Comparison of ENCODE assay signal across 12 mouse cellular contexts in genomic region chr13:99237122-99237521, GRCm38 (mm10). TPM values are rescaled to one million over a fixed set of nuclear protein-coding genes. Genes with fewer than 3 reads are reported as not detected.
A peak's percentile ranks its signal among the peaks of the same experiment; 100 is the strongest.
DNase-seq lines count a peak whose midpoint lies in the region; ATAC-seq and TF ChIP-seq lines count a peak whose summit lies in the region.
"Had no signal": no experiment of that assay in that cellular context is flagged by ENCODE, and none has a peak within 500 bp of the region (broad histone marks: within the 10 kb centered on the region; RNA-seq: fewer than 3 reads in every experiment).

No protein-coding gene starts in this region.

- H3K27me3 ChIP-seq in heart, adult 2 months (ENCODE audit: control insufficient read depth, insufficient read depth, low read length): no peaks in the 10 kb centered on the region
- no peaks in the 10 kb centered on the region for H3K27me3 ChIP-seq in lung, embryonic 15.5 days
- no peaks in the 10 kb centered on the region for H3K27me3 ChIP-seq in intestine, embryonic 15.5 days (replicated peaks)
- no peaks in the 10 kb centered on the region for H3K27me3 ChIP-seq in stomach, embryonic 16.5 days (ENCODE audit: control insufficient read depth, insufficient read depth, low read length)

- 56% methylated on average over 5 of the region's 5 CpGs for WGBS in heart, adult 2 months
- 56% methylated on average over 5 of the region's 5 CpGs for WGBS in lung, embryonic 15.5 days
- WGBS in intestine, embryonic 15.5 days: 73% methylated on average over 5 of the region's 5 CpGs
- WGBS in stomach, embryonic 16.5 days: 69% methylated on average over 5 of the region's 5 CpGs

- no peak; the same call in 1 of the 2 replicates for TF ChIP-seq POLR2A in heart, adult 2 months (IDR thresholded peaks at IDR 0.05; ENCODE audit: insufficient read depth, low read depth, low read length)

- ATAC-seq in lung, embryonic 15.5 days (ENCODE audit: borderline replicate concordance, extremely low read depth, low FRiP score, low TSS enrichment): no peak
- ATAC-seq in intestine, embryonic 15.5 days: no peak
- ATAC-seq in stomach, embryonic 16.5 days (ENCODE audit: insufficient read depth, low FRiP score): no peak

- H3K9ac ChIP-seq in heart, adult 2 months (ENCODE audit: low read depth, low read length): peak overlapping the region; percentile 31; the same call in 1 of the 2 replicates
- H3K9ac ChIP-seq in lung, embryonic 15.5 days: no peak overlapping the region
- H3K9ac ChIP-seq in intestine, embryonic 15.5 days: no peak overlapping the region
- H3K9ac ChIP-seq in stomach, embryonic 16.5 days (ENCODE audit: low read length): no peak overlapping the region

- no peak for TF ChIP-seq CTCF in heart, adult 2 months (IDR thresholded peaks at IDR 0.05)

- H3K36me3 ChIP-seq in heart, adult 2 months (ENCODE audit: control insufficient read depth, insufficient read depth, low read length): peaks cover 65% of the 10 kb centered on the region
- H3K36me3 ChIP-seq in lung, embryonic 15.5 days: no peaks in the 10 kb centered on the region
- no peaks in the 10 kb centered on the region for H3K36me3 ChIP-seq in intestine, embryonic 15.5 days
- no peaks in the 10 kb centered on the region for H3K36me3 ChIP-seq in stomach, embryonic 16.5 days (ENCODE audit: control insufficient read depth, insufficient read depth, low read length)

- H3K27ac ChIP-seq in heart, adult 2 months: peak overlapping the region; percentile 98
- peak overlapping the region; percentile 95 for H3K27ac ChIP-seq in lung, embryonic 15.5 days
- peak overlapping the region; percentile 91 for H3K27ac ChIP-seq in intestine, embryonic 15.5 days
- peak overlapping the region; percentile 94 for H3K27ac ChIP-seq in stomach, embryonic 16.5 days (ENCODE audit: low read length)
- H3K27ac ChIP-seq: macrophage had no signal

- no peak overlapping the region for H3K4me3 ChIP-seq in heart, adult 2 months
- no peak overlapping the region for H3K4me3 ChIP-seq in lung, embryonic 15.5 days
- H3K4me3 ChIP-seq in intestine, embryonic 15.5 days (replicated peaks): no peak overlapping the region
- H3K4me3 ChIP-seq in stomach, embryonic 16.5 days (replicated peaks; ENCODE audit: low read length): no peak overlapping the region

- no peak for TF ChIP-seq EP300 in heart, adult 2 months (IDR thresholded peaks at IDR 0.05; ENCODE audit: insufficient read depth, low read depth, low read length)

- peaks cover 50% of the 10 kb centered on the region for H3K4me1 ChIP-seq in heart, adult 2 months (ENCODE audit: control insufficient read depth, insufficient read depth, low read length)
- H3K4me1 ChIP-seq in lung, embryonic 15.5 days: peaks cover 46% of the 10 kb centered on the region
- peaks cover 23% of the 10 kb centered on the region for H3K4me1 ChIP-seq in intestine, embryonic 15.5 days (replicated peaks)
- peaks cover 35% of the 10 kb centered on the region for H3K4me1 ChIP-seq in stomach, embryonic 16.5 days (ENCODE audit: control insufficient read depth, insufficient read depth, low read length)

- H3K4me2 ChIP-seq in lung, embryonic 15.5 days: no peak overlapping the region
- H3K4me2 ChIP-seq in intestine, embryonic 15.5 days (replicated peaks): no peak overlapping the region
- H3K4me2 ChIP-seq in stomach, embryonic 16.5 days (ENCODE audit: low read depth, low read length): no peak overlapping the region

- H3K79me2 ChIP-seq in heart, adult 2 months (replicated peaks; ENCODE audit: control insufficient read depth, insufficient read depth, low read length): no peaks in the 10 kb centered on the region

- intact Hi-C loops in heart, adult 2 months (cut with DNase I): loop anchor here (1.0 to 5.0 kb wide), 2 partner anchors 47 to 110 kb away; no protein-coding TSS in a partner anchor
- intact Hi-C loops in heart, postnatal 14 days (cut with DNase I): loop anchor here (2.0 kb wide), 1 partner anchor 46 kb away; no protein-coding TSS in a partner anchor

- DNase-seq in heart, adult 2 months: peak in 1 of 2 experiments; percentile 26
- DNase-seq in heart, postnatal 14 days: no peak
- DNase-seq in lung, postnatal 4 days: no peak
- DNase-seq in retina, embryonic 14.5 days (ENCODE audit: low spot score): no peak
- no peak for DNase-seq in liver
- DNase-seq: adrenal gland, adult 2 months had no signal

- no peaks in the 10 kb centered on the region for H3K9me3 ChIP-seq in lung, embryonic 15.5 days
- H3K9me3 ChIP-seq in intestine, embryonic 15.5 days: no peaks in the 10 kb centered on the region
- H3K9me3 ChIP-seq in stomach, embryonic 16.5 days (replicated peaks; ENCODE audit: control insufficient read depth, low read length): no peaks in the 10 kb centered on the region

RNA-seq across cellular contexts. Expression of gene Zfp366, which starts 52.5 kb away (rescaled TPM):
- 10 to 100 TPM in 1 of 2 experiments, 1 to 10 TPM in 1; 9.7 to 14.4 TPM for total RNA-seq in heart, adult 2 months (2021)
- 5.0 and 7.8 TPM in 2 replicates for polyA plus RNA-seq in heart, adult 2 months (2012; rRNA removed)
- total RNA-seq in heart, postnatal 14 days (2021): 10 to 100 TPM; 19.7 to 21.2 TPM
- polyA plus RNA-seq in lung, embryonic 15.5 days (2015; fragmentation: Nextera tagmentation; extraction: Ambion mirVana): 0.96 and 1.2 TPM in 2 replicates
- 0.48 and 0.49 TPM in 2 replicates for polyA plus RNA-seq in intestine, embryonic 15.5 days (2015; fragmentation: Nextera tagmentation; extraction: Ambion mirVana)
- polyA plus RNA-seq in stomach, embryonic 16.5 days (2015; fragmentation: Nextera tagmentation; extraction: Ambion mirVana): 0.62 and 0.65 TPM in 2 replicates
- total RNA-seq: MEL; monocyte, adult 5-6 weeks had no signal
